Mouse (Mus musculus) bone marrow, adult 2 months (tissue): ENCODE results near the gene Ctbp2. TPM values are rescaled to one million over a fixed set of nuclear protein-coding genes. Genes with fewer than 3 reads are reported as not detected.

Experiments
- H3K27ac ChIP-seq: fragments of 200-500 bp; 2 replicates; pipeline ENCODE4 v1.5.1; 2012; ENCODE audit warnings: low read depth, mild to moderate bottlenecking, control low read depth, inconsistent platforms, low read length; ENCODE audit not compliant: control insufficient read depth, poor library complexity, insufficient read depth
- H3K4me1 ChIP-seq: fragments of 200-500 bp; 2 replicates; pipeline ENCODE4 v1.6.1; 2011; ENCODE audit warnings: low read length; ENCODE audit not compliant: control insufficient read depth, insufficient read depth
- H3K4me3 ChIP-seq: fragments of 200-500 bp; replicated peaks from 2 replicates; pipeline ENCODE3; 2011; ENCODE audit warnings: mild to moderate bottlenecking, low read depth, low read length, control low read depth; ENCODE audit not compliant: control insufficient read depth
- CTCF ChIP-seq: fragments of 200-500 bp; IDR thresholded peaks from 2 replicates; pipeline ENCODE4 v1.5.1; 2011; ENCODE audit warnings: low read length, control low read depth; ENCODE audit not compliant: control insufficient read depth, insufficient read depth
- POLR2A ChIP-seq: fragments of 200-500 bp; IDR thresholded peaks from 2 replicates; pipeline ENCODE4 v1.6.1; 2011; ENCODE audit warnings: low read depth, mild to moderate bottlenecking, control low read depth, low read length, borderline replicate concordance; ENCODE audit not compliant: control insufficient read depth
- WGBS: fragments of 180-500 bp; shearing (Covaris S2); methylation state at CpG from one replicate; pipeline ENCODE4 v1.1.7; 2018; 5-methylcytosine and 5-hydroxymethylcytosine counted together
- polyA plus RNA-seq: library from polyadenylated mRNA; stranded (reverse); fragments of >200 nt; gene quantifications from 2 replicates; pipeline ENCODE4 v1.2.4, GENCODE M21; 2011; ENCODE audit warnings: low replicate concordance; ENCODE audit not compliant: missing spikeins, insufficient read depth, insufficient read length

Ctbp2 gene
- polyA plus RNA-seq, 1 experiment = 33.5 TPM

GRCm38 (mm10) chr7:132964395-132964794 lies 159.8 kb downstream of the Ctbp2 start:
- Histone ChIP-seq H3K4me3 (no peak overlapping the region), H3K4me1 (no peaks in the 10 kb centered on the region), H3K27ac (no peak overlapping the region)
- TF ChIP-seq CTCF (no peak), POLR2A (no peak)
- whole genome bisulfite sequencing = 84% methylated on average over 3 of the region's 3 CpGs

GRCm38 (mm10) chr7:132950613-132951012 lies 173.5 kb downstream of the Ctbp2 start:
- Histone ChIP-seq H3K27ac (no peak overlapping the region), H3K4me3 (no peak overlapping the region), H3K4me1 (no peaks in the 10 kb centered on the region)
- WGBS = 85% methylated on average over 3 of the region's 3 CpGs
- TF ChIP-seq POLR2A = no peak
- no peak for TF ChIP-seq CTCF

- H3K4me3 ChIP-seq = no peak overlapping the region
- no peak for TF ChIP-seq POLR2A
- TF ChIP-seq CTCF = no peak
- WGBS = 90% methylated on average over 4 of the region's 4 CpGs
- no peaks in the 10 kb centered on the region for H3K4me1 ChIP-seq
- H3K27ac ChIP-seq = no peak overlapping the region
Measured at GRCm38 (mm10) chr7:132949968-132950367, 174.2 kb downstream of the Ctbp2 start.

GRCm38 (mm10) chr7:132940569-132940968 lies 183.6 kb downstream of the Ctbp2 start:
- Histone ChIP-seq H3K4me1 (no peaks in the 10 kb centered on the region), H3K27ac (no peak overlapping the region), H3K4me3 (no peak overlapping the region)
- WGBS = 77% methylated on average over 2 of the region's 2 CpGs
- no peak for TF ChIP-seq POLR2A
- TF ChIP-seq CTCF = no peak

- 84% methylated on average over 2 of the region's 2 CpGs for WGBS
- H3K4me1 ChIP-seq = no peaks in the 10 kb centered on the region
- TF ChIP-seq CTCF (no peak), POLR2A (no peak)
- no peak overlapping the region for H3K27ac ChIP-seq
- H3K4me3 ChIP-seq = no peak overlapping the region
Measured at GRCm38 (mm10) chr7:132939118-132939517, 185.0 kb downstream of the Ctbp2 start.

Other genes starting within 250 kb of the Ctbp2 start
- 23.8 and 50.2 TPM in 2 replicates for gene Zranb1, start 193.2 kb downstream of the Ctbp2 start, polyA plus RNA-seq
- 8.2 and 9.0 TPM in 2 replicates for gene Fgfr2, start 1.0 kb downstream of the Ctbp2 start, polyA plus RNA-seq